In genomic region chr12:41314811-41315461, GRCm38 (mm10) we compare ENCODE assay signal across 11 mouse cellular contexts.
DNase-seq lines count a peak whose midpoint lies in the region; ATAC-seq and TF ChIP-seq lines count a peak whose summit lies in the region.
"Had no signal": no experiment of that assay in that cellular context is flagged by ENCODE, and none has a peak within 500 bp of the region (broad histone marks: within the 10 kb centered on the region; RNA-seq: fewer than 3 reads in every experiment).

No protein-coding gene starts in this region.

- H3K9ac ChIP-seq in forebrain, embryonic 14.5 days (ENCODE audit: low read length): peak overlapping the region; percentile 29

- ATAC-seq in forebrain, embryonic 14.5 days: peak; percentile 73
- ATAC-seq in erythroblast, adult 5-6 weeks (replicated peaks; ENCODE audit: low FRiP score, poor library complexity, severe bottlenecking): no peak
- ATAC-seq: Patski had no signal

- TF ChIP-seq CTCF in E14TG2a.4 (conservative IDR thresholded peaks at IDR 0.05; ENCODE audit: low read length): no peak

- peak; percentile 67 for DNase-seq in Muller cell, postnatal 12 days (ENCODE audit: inconsistent ontology term)
- DNase-seq in forebrain, embryonic 14.5 days (ENCODE audit: low spot score): peak; percentile 52
- peak; percentile 77 for DNase-seq in mesoderm, embryonic 11.5 days (ENCODE audit: low read depth, low spot score)
- DNase-seq in T-cell, adult 2 months (ENCODE audit: low spot score): no peak
- DNase-seq in gastrocnemius, adult 8-10 months (ENCODE audit: low spot score in 2 of 2): no peak
- DNase-seq: cerebellum, adult 2 months; gastrocnemius, postnatal 14 days; kidney, adult 18-20 months had no signal

- 2% methylated on average over 11 of the region's 11 CpGs for WGBS in forebrain, embryonic 14.5 days

- no peaks in the 10 kb centered on the region for H3K9me3 ChIP-seq in E14TG2a.4 (ENCODE audit: low read length)
- H3K9me3 ChIP-seq in forebrain, embryonic 14.5 days (replicated peaks; ENCODE audit: control insufficient read depth, low read length): no peaks in the 10 kb centered on the region

- H3K4me2 ChIP-seq in forebrain, embryonic 14.5 days (ENCODE audit: low read length): peak overlapping the region; percentile 31

- 0 out of 2 replicates have a peak overlapping the region, but pooled peaks have one; percentile 14 for H3K4me3 ChIP-seq in E14TG2a.4 (replicated peaks; ENCODE audit: low read length)
- no peak overlapping the region for H3K4me3 ChIP-seq in forebrain, embryonic 14.5 days (ENCODE audit: low read depth, low read length)

- H3K27me3 ChIP-seq in E14TG2a.4 (ENCODE audit: insufficient read depth, low read length): no peaks in the 10 kb centered on the region
- no peaks in the 10 kb centered on the region for H3K27me3 ChIP-seq in forebrain, embryonic 14.5 days (replicated peaks; ENCODE audit: control insufficient read depth, insufficient read depth, low read length)
- H3K27me3 ChIP-seq: Patski had no signal

- no peak overlapping the region for H3K27ac ChIP-seq in forebrain, embryonic 14.5 days (ENCODE audit: low read depth, low read length)

- no peaks in the 10 kb centered on the region for H3K36me3 ChIP-seq in E14TG2a.4 (ENCODE audit: insufficient read depth, low read length)
- no peaks in the 10 kb centered on the region for H3K36me3 ChIP-seq in forebrain, embryonic 14.5 days (ENCODE audit: control insufficient read depth, insufficient read depth, low read length)

- H3K4me1 ChIP-seq in E14TG2a.4 (replicated peaks; ENCODE audit: low read depth, low read length): 0 out of 2 replicates have a peak, but pooled peaks cover 5% of the 10 kb centered on the region
- H3K4me1 ChIP-seq in forebrain, embryonic 14.5 days (ENCODE audit: control insufficient read depth, insufficient read depth, low read length): peaks cover 10% of the 10 kb centered on the region

Comparison
In these comparisons a context has a peak if more than half of its experiments do, and no peak if none do; other contexts are left out.
1. DNase-seq: peak in Muller cell, postnatal 12 days (single experiment), forebrain, embryonic 14.5 days (single experiment) and mesoderm, embryonic 11.5 days (single experiment); none in T-cell, adult 2 months (single experiment) and gastrocnemius, adult 8-10 months (0 of 2).